Mouse (Mus musculus) thymus, adult 18-20 months (tissue): ENCODE results near the gene Tspan18.

Experiments used
- DNase-seq, 2 experiments: peaks; one replicate each; pipeline ENCODE4 v3.0.0; 2022; ENCODE audit warnings: mixed read lengths in 2 of 2

Gene Tspan18

GRCm38 (mm10) chr2:93335996-93336395 is 1.7 kb upstream of the Tspan18 start:
- no peak for DNase-seq

GRCm38 (mm10) chr2:93333241-93333816 is 976 bp downstream of the Tspan18 start:
- DNase-seq: peak; percentile 17 to 18

- DNase-seq: no peak
Observed at GRCm38 (mm10) chr2:93332277-93332676, 2.0 kb downstream of the Tspan18 start.

- DNase-seq: no peak
Observed at GRCm38 (mm10) chr2:93331121-93331520, 3.2 kb downstream of the Tspan18 start.

- DNase-seq: no peak
Observed at GRCm38 (mm10) chr2:93329120-93329519, 5.2 kb downstream of the Tspan18 start.

GRCm38 (mm10) chr2:93327915-93328555 is 6.3 kb downstream of the Tspan18 start:
- DNase-seq: no peak

GRCm38 (mm10) chr2:93324681-93325080 is 9.6 kb downstream of the Tspan18 start:
- DNase-seq: no peak

GRCm38 (mm10) chr2:93321946-93322345 is 12.4 kb downstream of the Tspan18 start:
- DNase-seq: no peak

- no peak for DNase-seq
Observed at GRCm38 (mm10) chr2:93320267-93320666, 14.0 kb downstream of the Tspan18 start.

GRCm38 (mm10) chr2:93319598-93319997 is 14.7 kb downstream of the Tspan18 start:
- DNase-seq: no peak

- DNase-seq: no peak
Observed at GRCm38 (mm10) chr2:93318781-93319349, 15.4 kb downstream of the Tspan18 start.

- no peak for DNase-seq
Observed at GRCm38 (mm10) chr2:93313768-93314632, 20.3 kb downstream of the Tspan18 start.

- no peak for DNase-seq
Observed at GRCm38 (mm10) chr2:93312458-93312857, 21.8 kb downstream of the Tspan18 start.

GRCm38 (mm10) chr2:93309724-93310413 is 24.4 kb downstream of the Tspan18 start:
- no peak for DNase-seq

- DNase-seq: no peak
Observed at GRCm38 (mm10) chr2:93306898-93307297, 27.4 kb downstream of the Tspan18 start.

- DNase-seq: no peak
Observed at GRCm38 (mm10) chr2:93304273-93304634, 30.1 kb downstream of the Tspan18 start.

- no peak for DNase-seq
Observed at GRCm38 (mm10) chr2:93303585-93304272, 30.6 kb downstream of the Tspan18 start.

GRCm38 (mm10) chr2:93303260-93303584 is 31.1 kb downstream of the Tspan18 start:
- no peak for DNase-seq

- no peak for DNase-seq
Observed at GRCm38 (mm10) chr2:93297656-93298055, 36.6 kb downstream of the Tspan18 start.

- DNase-seq: no peak
Observed at GRCm38 (mm10) chr2:93291186-93291926, 42.9 kb downstream of the Tspan18 start.

GRCm38 (mm10) chr2:93290345-93291118 is 43.8 kb downstream of the Tspan18 start:
- DNase-seq: no peak
